27 mouse cellular contexts compared by ENCODE assay signal in the genomic region with DNA sequence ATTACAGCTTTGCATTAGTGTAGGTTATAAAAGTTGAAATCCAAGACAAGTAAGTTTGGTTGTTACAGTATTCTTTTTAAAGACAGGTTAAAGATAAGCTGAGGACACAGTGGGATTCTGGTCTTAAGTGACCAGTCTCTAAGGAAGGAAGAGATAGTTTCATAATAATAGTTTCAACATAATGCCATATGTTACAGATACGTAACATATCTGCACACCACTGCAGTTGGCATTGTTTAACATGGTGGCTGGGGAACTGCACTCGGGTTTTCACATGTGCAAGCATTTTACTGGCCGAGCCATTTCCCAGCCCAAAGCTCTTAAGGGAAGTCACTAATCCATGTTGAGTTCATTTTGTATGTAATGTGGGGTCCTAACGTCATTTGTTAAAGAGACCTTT. TPM values are rescaled to one million over a fixed set of nuclear protein-coding genes. Genes with fewer than 3 reads are reported as not detected.
DNase-seq lines count a peak whose midpoint lies in the region; ATAC-seq lines count a peak whose summit lies in the region.
"Had no signal": no experiment of that assay in that cellular context is flagged by ENCODE, and none has a peak within 500 bp of the region (broad histone marks: within the 10 kb centered on the region; RNA-seq: fewer than 3 reads in every experiment).

No protein-coding gene starts in this region.

- H3K4me2 ChIP-seq in hindbrain, embryonic 16.5 days (ENCODE audit: low read length): no peak overlapping the region
- H3K4me2 ChIP-seq: embryonic facial prominence, embryonic 13.5 days; embryonic facial prominence, embryonic 15.5 days; forebrain, embryonic 12.5 days had no signal

- H3K9ac ChIP-seq in hindbrain, embryonic 16.5 days (ENCODE audit: low read depth, low read length): no peak overlapping the region
- H3K9ac ChIP-seq: embryonic facial prominence, embryonic 13.5 days; embryonic facial prominence, embryonic 15.5 days; forebrain, embryonic 12.5 days had no signal

- H3K27me3 ChIP-seq in hindbrain, embryonic 16.5 days (replicated peaks; ENCODE audit: control insufficient read depth, insufficient read depth, low read length): no peaks in the 10 kb centered on the region
- H3K27me3 ChIP-seq: CH12.LX; embryonic facial prominence, embryonic 13.5 days; embryonic facial prominence, embryonic 15.5 days; forebrain, embryonic 12.5 days; Patski had no signal

- H3K4me3 ChIP-seq in hindbrain, embryonic 16.5 days (ENCODE audit: low read length): no peak overlapping the region
- H3K4me3 ChIP-seq: embryonic facial prominence, embryonic 13.5 days; embryonic facial prominence, embryonic 15.5 days; erythroblast, embryonic 14.5 days; forebrain, embryonic 10.5 days; forebrain, embryonic 12.5 days had no signal

- peak; percentile 71 for ATAC-seq in megakaryocyte, adult 5-6 weeks (ENCODE audit: poor library complexity, severe bottlenecking)
- no peak for ATAC-seq in hindbrain, embryonic 16.5 days
- ATAC-seq: activated CD4-positive, CD25-positive, alpha-beta regulatory T cell, adult 4 months; CD4-positive, CD25-positive, alpha-beta regulatory T cell, adult 4 months; forebrain, embryonic 14.5 days; forebrain, embryonic 16.5 days; Patski had no signal

- DNase-seq in heart, adult 11 months: peak; percentile 4
- DNase-seq in heart, postnatal 4 days: no peak
- DNase-seq in frontal cortex, postnatal 14 days (ENCODE audit: low spot score in 2 of 2): no peak
- DNase-seq: adrenal gland, adult 8-10 months; adrenal gland, postnatal 14 days; adrenal gland, postnatal 36 days; B cell, adult 2 months; cerebellum, adult 11-12 months; cerebellum, adult 2 months; cerebellum, adult 9-10 months; cerebellum, postnatal 10 days; cerebellum, postnatal 25 days; embryo, embryonic 11 days had no signal

- 86% methylated on average over 4 of the region's 4 CpGs for WGBS in hindbrain, embryonic 16.5 days

- H3K9me3 ChIP-seq in hindbrain, embryonic 16.5 days (ENCODE audit: control insufficient read depth, low read length): no peaks in the 10 kb centered on the region
- H3K9me3 ChIP-seq: embryonic facial prominence, embryonic 13.5 days; embryonic facial prominence, embryonic 15.5 days; forebrain, embryonic 10.5 days; forebrain, embryonic 12.5 days; G1E had no signal

- H3K36me3 ChIP-seq in hindbrain, embryonic 16.5 days (ENCODE audit: control insufficient read depth, insufficient read depth, low read length): no peaks in the 10 kb centered on the region
- H3K36me3 ChIP-seq: embryonic facial prominence, embryonic 15.5 days; forebrain, embryonic 12.5 days had no signal

- no peaks in the 10 kb centered on the region for H3K4me1 ChIP-seq in hindbrain, embryonic 16.5 days (ENCODE audit: control insufficient read depth, insufficient read depth, low read depth, low read length)
- H3K4me1 ChIP-seq: embryonic facial prominence, embryonic 13.5 days; embryonic facial prominence, embryonic 15.5 days; forebrain, embryonic 10.5 days; forebrain, embryonic 12.5 days had no signal

- no peak overlapping the region for H3K27ac ChIP-seq in hindbrain, embryonic 16.5 days (ENCODE audit: low read depth, low read length)
- H3K27ac ChIP-seq: embryonic facial prominence, embryonic 13.5 days; embryonic facial prominence, embryonic 15.5 days; forebrain, embryonic 10.5 days; forebrain, embryonic 12.5 days had no signal

RNA-seq across cellular contexts. Expression of gene Shcbp1l, which starts 18.7 kb away (rescaled TPM):
- not detected for total RNA-seq in heart, postnatal 4 days (2021)
- 0.13 and 2.4 TPM in 2 replicates for total RNA-seq in megakaryocyte, adult 5-6 weeks (2015)
- 0.08 and 0.51 TPM in 2 replicates for total RNA-seq in megakaryocyte, adult 5-6 weeks (2017)
- 0.63 and 0.97 TPM in 2 replicates for polyA plus RNA-seq in hindbrain, embryonic 16.5 days (2015; fragmentation: Nextera tagmentation; extraction: Ambion mirVana)
- polyA plus RNA-seq: erythroblast, embryonic 14.5 days had no signal

RNA-seq across cellular contexts. Expression of gene Dhx9, which starts 43.8 kb away (rescaled TPM):
- total RNA-seq in heart, postnatal 4 days (2021): 100 to 1,000 TPM; 115 to 117 TPM
- total RNA-seq in megakaryocyte, adult 5-6 weeks (2015): 90.5 and 96.5 TPM in 2 replicates
- 78.1 and 115 TPM in 2 replicates for total RNA-seq in megakaryocyte, adult 5-6 weeks (2017)
- 17.0 and 22.2 TPM in 2 replicates for polyA plus RNA-seq in hindbrain, embryonic 16.5 days (2015; fragmentation: Nextera tagmentation; extraction: Ambion mirVana)
